Mouse (Mus musculus) neural tube, embryonic 11.5 days (tissue): ENCODE results near the gene Vgll4. TPM values are rescaled to one million over a fixed set of nuclear protein-coding genes. Genes with fewer than 3 reads are reported as not detected.

Experiments used
- ATAC-seq: fragments of 200-750 bp; cut with Nextera tagmentation; 2 replicates; pipeline ENCODE4 v1.8.0; 2017; ENCODE audit warnings: moderate number of reproducible peaks, mild to moderate bottlenecking, moderate TSS enrichment, moderate library complexity; ENCODE audit not compliant: insufficient read depth, low FRiP score, low TSS enrichment
- DNase-seq: peaks from one replicate; pipeline ENCODE4 v3.0.0-alpha.2; 2015; ENCODE audit warnings: low spot score
- H3K27ac ChIP-seq: fragments of 300-500 bp; sonication (generic); 2 replicates; pipeline ENCODE4 v1.5.1; 2014; ENCODE audit warnings: low read depth, mild to moderate bottlenecking, low read length
- H3K27me3 ChIP-seq: fragments of 300-500 bp; sonication (generic); 2 replicates; pipeline ENCODE4 v1.6.1; 2014; ENCODE audit warnings: mild to moderate bottlenecking, low read length, mixed read lengths; ENCODE audit not compliant: control insufficient read depth, insufficient read depth
- H3K36me3 ChIP-seq: fragments of 300-500 bp; sonication (generic); 2 replicates; pipeline ENCODE4 v1.6.1; 2014; ENCODE audit warnings: mild to moderate bottlenecking, low read length, moderate library complexity, mixed read lengths; ENCODE audit not compliant: control insufficient read depth, insufficient read depth
- H3K4me1 ChIP-seq: fragments of 300-500 bp; sonication (generic); 2 replicates; pipeline ENCODE4 v1.6.1; 2014; ENCODE audit warnings: low read length, mixed read lengths; ENCODE audit not compliant: control insufficient read depth, insufficient read depth
- H3K4me2 ChIP-seq: fragments of 300-500 bp; sonication (generic); 2 replicates; pipeline ENCODE4 v1.6.1; 2014; ENCODE audit warnings: low read depth, mild to moderate bottlenecking, moderate library complexity
- H3K4me3 ChIP-seq: fragments of 300-500 bp; sonication (generic); 2 replicates; pipeline ENCODE4 v1.5.1; 2014; ENCODE audit warnings: low read depth, low read length
- H3K9ac ChIP-seq: fragments of 300-500 bp; sonication (generic); 2 replicates; pipeline ENCODE4 v1.6.1; 2014; ENCODE audit warnings: mild to moderate bottlenecking, low read length
- H3K9me3 ChIP-seq: fragments of 300-500 bp; sonication (generic); 2 replicates; pipeline ENCODE4 v1.6.1; 2016; ENCODE audit warnings: low read length; ENCODE audit not compliant: control insufficient read depth
- WGBS: fragments of 180-500 bp; shearing (Covaris S2); extraction: QIAGEN DNeasy Blood & Tissue Kit; methylation state at CpG from one replicate; pipeline ENCODE4 v1.1.7; 2014; 5-methylcytosine and 5-hydroxymethylcytosine counted together
- polyA plus RNA-seq: library from polyadenylated mRNA; unstranded; fragments of >200 nt; fragmentation: Nextera tagmentation; extraction: Ambion mirVana; gene quantifications from 2 replicates; pipeline ENCODE4 v1.2.1, GENCODE M21; 2014

Gene Vgll4
- polyA plus RNA-seq, 1 experiment from 2014 or later: 62.3 TPM

GRCm38 (mm10) chr6:114967623-114968022, 2.2 kb downstream of the Vgll4 start:
- DNase-seq: peak; percentile 31

GRCm38 (mm10) chr6:114966396-114967154, 3.2 kb downstream of the Vgll4 start:
- Histone ChIP-seq H3K4me2 (no peak overlapping the region), H3K9me3 (no peaks in the 10 kb centered on the region), H3K27ac (no peak overlapping the region), H3K9ac (no peak overlapping the region), H3K27me3 (peaks cover 19% of the 10 kb centered on the region), H3K4me1 (peaks cover 4% of the 10 kb centered on the region), H3K36me3 (no peaks in the 10 kb centered on the region), H3K4me3 (no peak overlapping the region)
- no peak for DNase-seq
- ATAC-seq: no peak
- 46% methylated on average over 2 of the region's 2 CpGs for WGBS

More at GRCm38 (mm10) chr6:114967623-114968022, 2.2 kb downstream of the Vgll4 start:
- Histone ChIP-seq H3K27me3 (peaks cover 19% of the 10 kb centered on the region), H3K27ac (no peak overlapping the region), H3K9ac (no peak overlapping the region), H3K36me3 (no peaks in the 10 kb centered on the region), H3K9me3 (no peaks in the 10 kb centered on the region), H3K4me1 (peaks cover 4% of the 10 kb centered on the region), H3K4me3 (no peak overlapping the region), H3K4me2 (peak overlapping the region; percentile 100)
- 40% methylated on average over 12 of the region's 12 CpGs for WGBS
- no peak for ATAC-seq

GRCm38 (mm10) chr6:114965802-114966201, 4.0 kb downstream of the Vgll4 start:
- Histone ChIP-seq H3K4me2 (no peak overlapping the region), H3K4me3 (no peak overlapping the region), H3K36me3 (no peaks in the 10 kb centered on the region), H3K4me1 (peaks cover 4% of the 10 kb centered on the region), H3K27ac (no peak overlapping the region), H3K27me3 (peaks cover 19% of the 10 kb centered on the region), H3K9me3 (no peaks in the 10 kb centered on the region), H3K9ac (no peak overlapping the region)
- DNase-seq (no peak), ATAC-seq (no peak)
- WGBS: 79% methylated on average over 3 of the region's 3 CpGs

GRCm38 (mm10) chr6:114965396-114965795, 4.4 kb downstream of the Vgll4 start:
- no peak overlapping the region for H3K9ac ChIP-seq
- H3K4me2 ChIP-seq: no peak overlapping the region
- no peak for ATAC-seq
- no peak for DNase-seq
- H3K27ac ChIP-seq: no peak overlapping the region
- peaks cover 19% of the 10 kb centered on the region for H3K27me3 ChIP-seq
- no peaks in the 10 kb centered on the region for H3K36me3 ChIP-seq
- H3K9me3 ChIP-seq: no peaks in the 10 kb centered on the region
- no peak overlapping the region for H3K4me3 ChIP-seq
- WGBS: 86% methylated on average over 8 of the region's 8 CpGs
- peaks cover 4% of the 10 kb centered on the region for H3K4me1 ChIP-seq

- Histone ChIP-seq H3K4me3 (no peak overlapping the region), H3K36me3 (no peaks in the 10 kb centered on the region), H3K27ac (no peak overlapping the region), H3K9ac (no peak overlapping the region), H3K4me2 (no peak overlapping the region), H3K27me3 (peaks cover 15% of the 10 kb centered on the region), H3K4me1 (no peaks in the 10 kb centered on the region; the same call in 1 of the 2 replicates), H3K9me3 (no peaks in the 10 kb centered on the region)
- no peak for ATAC-seq
- WGBS: 87% methylated on average over 2 of the region's 2 CpGs
- no peak for DNase-seq
Measured at GRCm38 (mm10) chr6:114964235-114964634, 5.6 kb downstream of the Vgll4 start.

GRCm38 (mm10) chr6:114963636-114964035, 6.2 kb downstream of the Vgll4 start:
- no peaks in the 10 kb centered on the region for H3K4me1 ChIP-seq
- no peaks in the 10 kb centered on the region for H3K36me3 ChIP-seq
- peaks cover 11% of the 10 kb centered on the region for H3K27me3 ChIP-seq
- no peak overlapping the region for H3K4me2 ChIP-seq
- DNase-seq: no peak
- WGBS: 69% methylated on average over 5 of the region's 5 CpGs
- H3K9me3 ChIP-seq: no peaks in the 10 kb centered on the region
- no peak overlapping the region for H3K9ac ChIP-seq
- no peak overlapping the region for H3K4me3 ChIP-seq
- no peak overlapping the region for H3K27ac ChIP-seq
- ATAC-seq: no peak

GRCm38 (mm10) chr6:114961276-114962068, 8.3 kb downstream of the Vgll4 start:
- peaks cover 2% of the 10 kb centered on the region; the same call in 1 of the 2 replicates for H3K4me1 ChIP-seq
- H3K27ac ChIP-seq: no peak overlapping the region
- no peak overlapping the region for H3K9ac ChIP-seq
- no peak for DNase-seq
- no peak for ATAC-seq
- H3K4me2 ChIP-seq: no peak overlapping the region
- WGBS: 83% methylated on average over 10 of the region's 10 CpGs
- no peaks in the 10 kb centered on the region for H3K9me3 ChIP-seq
- H3K4me3 ChIP-seq: no peak overlapping the region
- 0 out of 2 replicates have a peak, but pooled peaks cover 3% of the 10 kb centered on the region for H3K27me3 ChIP-seq
- H3K36me3 ChIP-seq: no peaks in the 10 kb centered on the region

GRCm38 (mm10) chr6:114959012-114959398, 10.8 kb downstream of the Vgll4 start:
- Histone ChIP-seq H3K27me3 (no peaks in the 10 kb centered on the region), H3K9me3 (no peaks in the 10 kb centered on the region), H3K4me3 (no peak overlapping the region), H3K27ac (no peak overlapping the region), H3K4me1 (peaks cover 2% of the 10 kb centered on the region; the same call in 1 of the 2 replicates), H3K4me2 (no peak overlapping the region), H3K36me3 (no peaks in the 10 kb centered on the region), H3K9ac (no peak overlapping the region)
- DNase-seq (no peak), ATAC-seq (no peak)
- WGBS: 88% methylated on average over 6 of the region's 6 CpGs
